Mouse (Mus musculus) forebrain, embryonic 12.5 days (tissue): Measurements from ENCODE around the gene Cadps2. TPM values are rescaled to one million over a fixed set of nuclear protein-coding genes. Genes with fewer than 3 reads are reported as not detected.

Experiments used
- ATAC-seq: fragments of 200-750 bp; cut with Nextera tagmentation; 2 replicates; pipeline ENCODE4 v1.8.0; 2017; ENCODE audit warnings: moderate TSS enrichment; ENCODE audit not compliant: low FRiP score
- H3K27ac ChIP-seq: fragments of 300-500 bp; sonication (generic); 2 replicates; pipeline ENCODE4 v1.5.1; 2016; ENCODE audit warnings: mild to moderate bottlenecking
- H3K27me3 ChIP-seq: fragments of 300-500 bp; sonication (generic); 2 replicates; pipeline ENCODE4 v1.6.1; 2016; ENCODE audit warnings: mild to moderate bottlenecking
- H3K36me3 ChIP-seq: fragments of 300-500 bp; sonication (generic); replicated peaks from 2 replicates; pipeline ENCODE4 v1.6.1; 2016; ENCODE audit warnings: mild to moderate bottlenecking
- H3K4me1 ChIP-seq: fragments of 300-500 bp; sonication (generic); 2 replicates; pipeline ENCODE4 v1.6.1; 2016
- H3K4me2 ChIP-seq: fragments of 300-500 bp; sonication (generic); 2 replicates; pipeline ENCODE4 v1.6.1; 2016; ENCODE audit warnings: mild to moderate bottlenecking, moderate library complexity
- H3K4me3 ChIP-seq: fragments of 300-500 bp; sonication (generic); replicated peaks from 2 replicates; pipeline ENCODE4 v1.5.1; 2016; ENCODE audit warnings: mild to moderate bottlenecking
- H3K9ac ChIP-seq: fragments of 300-500 bp; sonication (generic); 2 replicates; pipeline ENCODE4 v1.6.1; 2016; ENCODE audit warnings: mild to moderate bottlenecking
- H3K9me3 ChIP-seq: fragments of 300-500 bp; sonication (generic); 2 replicates; pipeline ENCODE4 v1.6.1; 2016
- WGBS: fragments of 180-500 bp; shearing (Covaris S2); methylation state at CpG from one replicate; pipeline ENCODE4 v1.1.7; 2016; 5-methylcytosine and 5-hydroxymethylcytosine counted together
- polyA plus RNA-seq: library from polyadenylated mRNA; unstranded; fragments of >200 nt; fragmentation: Nextera tagmentation; extraction: Ambion mirVana; gene quantifications from 2 replicates; pipeline ENCODE4 v1.2.1, GENCODE M21; 2016

Cadps2 gene
- polyA plus RNA-seq, 1 experiment from 2014 or later = 4.0 TPM

GRCm38 (mm10) chr6:23637081-23637480 is 202.1 kb downstream of the Cadps2 start:
- Histone ChIP-seq H3K4me3 (no peak overlapping the region), H3K27me3 (no peaks in the 10 kb centered on the region), H3K9me3 (no peaks in the 10 kb centered on the region), H3K4me2 (no peak overlapping the region), H3K9ac (no peak overlapping the region), H3K36me3 (no peaks in the 10 kb centered on the region), H3K27ac (no peak overlapping the region), H3K4me1 (no peaks in the 10 kb centered on the region)
- ATAC-seq = no peak
- 84% methylated on average over 3 of the region's 3 CpGs for WGBS

GRCm38 (mm10) chr6:23635208-23635607 is 204.0 kb downstream of the Cadps2 start:
- H3K9me3 ChIP-seq = no peaks in the 10 kb centered on the region
- H3K27ac ChIP-seq = no peak overlapping the region
- ATAC-seq = no peak
- no peaks in the 10 kb centered on the region for H3K4me1 ChIP-seq
- no peak overlapping the region for H3K9ac ChIP-seq
- H3K36me3 ChIP-seq = no peaks in the 10 kb centered on the region
- H3K4me2 ChIP-seq = no peak overlapping the region
- no peaks in the 10 kb centered on the region for H3K27me3 ChIP-seq
- WGBS = 90% methylated on average over 3 of the region's 3 CpGs
- no peak overlapping the region for H3K4me3 ChIP-seq

- H3K27me3 ChIP-seq = no peaks in the 10 kb centered on the region
- no peaks in the 10 kb centered on the region for H3K9me3 ChIP-seq
- no peaks in the 10 kb centered on the region for H3K36me3 ChIP-seq
- ATAC-seq = no peak
- no peaks in the 10 kb centered on the region for H3K4me1 ChIP-seq
- H3K4me2 ChIP-seq = no peak overlapping the region
- 84% methylated on average over 9 of the region's 9 CpGs for WGBS
- H3K27ac ChIP-seq = no peak overlapping the region
- H3K4me3 ChIP-seq = no peak overlapping the region
- H3K9ac ChIP-seq = no peak overlapping the region
Observed at GRCm38 (mm10) chr6:23634016-23634415, 205.2 kb downstream of the Cadps2 start.

- H3K9ac ChIP-seq = no peak overlapping the region
- no peak overlapping the region for H3K4me2 ChIP-seq
- H3K4me1 ChIP-seq = no peaks in the 10 kb centered on the region
- H3K4me3 ChIP-seq = no peak overlapping the region
- no peaks in the 10 kb centered on the region for H3K27me3 ChIP-seq
- no peaks in the 10 kb centered on the region for H3K36me3 ChIP-seq
- H3K27ac ChIP-seq = no peak overlapping the region
- WGBS = 11% methylated on average over 4 of the region's 4 CpGs
- H3K9me3 ChIP-seq = no peaks in the 10 kb centered on the region
- ATAC-seq = no peak
Observed at GRCm38 (mm10) chr6:23630465-23630864, 208.8 kb downstream of the Cadps2 start.

GRCm38 (mm10) chr6:23575102-23575501 is 264.1 kb downstream of the Cadps2 start:
- no peak overlapping the region for H3K27ac ChIP-seq
- H3K27me3 ChIP-seq = no peaks in the 10 kb centered on the region
- H3K36me3 ChIP-seq = no peaks in the 10 kb centered on the region
- ATAC-seq = no peak
- H3K9ac ChIP-seq = no peak overlapping the region
- H3K4me2 ChIP-seq = no peak overlapping the region
- no peak overlapping the region for H3K4me3 ChIP-seq
- H3K9me3 ChIP-seq = no peaks in the 10 kb centered on the region
- 90% methylated on average over 2 of the region's 2 CpGs for WGBS
- no peaks in the 10 kb centered on the region; the same call in 1 of the 2 replicates for H3K4me1 ChIP-seq

GRCm38 (mm10) chr6:23573750-23574149 is 265.5 kb downstream of the Cadps2 start:
- Histone ChIP-seq H3K4me1 (no peaks in the 10 kb centered on the region; the same call in 1 of the 2 replicates), H3K4me2 (no peak overlapping the region), H3K36me3 (no peaks in the 10 kb centered on the region), H3K9ac (no peak overlapping the region), H3K27ac (no peak overlapping the region), H3K9me3 (no peaks in the 10 kb centered on the region), H3K4me3 (no peak overlapping the region), H3K27me3 (no peaks in the 10 kb centered on the region)
- no peak for ATAC-seq
- 89% methylated on average over 4 of the region's 4 CpGs for WGBS

GRCm38 (mm10) chr6:23572401-23572800 is 266.8 kb downstream of the Cadps2 start:
- Histone ChIP-seq H3K9ac (no peak overlapping the region), H3K4me1 (no peaks in the 10 kb centered on the region; the same call in 1 of the 2 replicates), H3K27me3 (no peaks in the 10 kb centered on the region), H3K27ac (no peak overlapping the region), H3K9me3 (no peaks in the 10 kb centered on the region), H3K4me3 (no peak overlapping the region), H3K4me2 (no peak overlapping the region), H3K36me3 (no peaks in the 10 kb centered on the region)
- WGBS = 35% methylated on average over 4 of the region's 4 CpGs
- no peak for ATAC-seq

GRCm38 (mm10) chr6:23569686-23570085 is 269.5 kb downstream of the Cadps2 start:
- Histone ChIP-seq H3K9me3 (no peaks in the 10 kb centered on the region), H3K36me3 (no peaks in the 10 kb centered on the region), H3K27me3 (no peaks in the 10 kb centered on the region), H3K4me3 (no peak overlapping the region), H3K9ac (no peak overlapping the region), H3K4me2 (no peak overlapping the region), H3K4me1 (no peaks in the 10 kb centered on the region; the same call in 1 of the 2 replicates), H3K27ac (no peak overlapping the region)
- 90% methylated on average over 4 of the region's 4 CpGs for WGBS
- ATAC-seq = no peak

GRCm38 (mm10) chr6:23568688-23569087 is 270.5 kb downstream of the Cadps2 start:
- Histone ChIP-seq H3K4me2 (no peak overlapping the region), H3K36me3 (no peaks in the 10 kb centered on the region), H3K27me3 (no peaks in the 10 kb centered on the region), H3K9me3 (no peaks in the 10 kb centered on the region), H3K9ac (no peak overlapping the region), H3K4me3 (no peak overlapping the region), H3K27ac (no peak overlapping the region), H3K4me1 (no peaks in the 10 kb centered on the region; the same call in 1 of the 2 replicates)
- WGBS = 41% methylated on average over 1 of the region's 1 CpGs
- no peak for ATAC-seq

- ATAC-seq = no peak
- Histone ChIP-seq H3K4me1 (no peaks in the 10 kb centered on the region; the same call in 1 of the 2 replicates), H3K9me3 (no peaks in the 10 kb centered on the region), H3K4me2 (no peak overlapping the region), H3K4me3 (no peak overlapping the region), H3K9ac (no peak overlapping the region), H3K27ac (no peak overlapping the region), H3K27me3 (no peaks in the 10 kb centered on the region), H3K36me3 (no peaks in the 10 kb centered on the region)
- WGBS = 82% methylated on average over 1 of the region's 1 CpGs
Observed at GRCm38 (mm10) chr6:23567651-23568050, 271.6 kb downstream of the Cadps2 start.

GRCm38 (mm10) chr6:23549874-23550273 is 289.3 kb downstream of the Cadps2 start:
- H3K9me3 ChIP-seq = no peaks in the 10 kb centered on the region
- 7% methylated on average over 1 of the region's 1 CpGs for WGBS
- no peak overlapping the region for H3K4me3 ChIP-seq
- H3K4me2 ChIP-seq = no peak overlapping the region
- H3K27me3 ChIP-seq = no peaks in the 10 kb centered on the region
- no peak overlapping the region for H3K27ac ChIP-seq
- ATAC-seq = no peak
- no peak overlapping the region for H3K9ac ChIP-seq
- 0 out of 2 replicates have a peak, but pooled peaks cover 3% of the 10 kb centered on the region for H3K4me1 ChIP-seq
- no peaks in the 10 kb centered on the region for H3K36me3 ChIP-seq

GRCm38 (mm10) chr6:23523710-23524109 is 315.5 kb downstream of the Cadps2 start:
- Histone ChIP-seq H3K27me3 (no peaks in the 10 kb centered on the region), H3K9me3 (no peaks in the 10 kb centered on the region), H3K4me2 (no peak overlapping the region), H3K36me3 (no peaks in the 10 kb centered on the region), H3K4me1 (no peaks in the 10 kb centered on the region), H3K27ac (no peak overlapping the region), H3K9ac (no peak overlapping the region), H3K4me3 (no peak overlapping the region)
- no peak for ATAC-seq
- WGBS = 97% methylated on average over 2 of the region's 2 CpGs

- 93% methylated on average over 5 of the region's 5 CpGs for WGBS
- Histone ChIP-seq H3K9ac (no peak overlapping the region), H3K36me3 (no peaks in the 10 kb centered on the region), H3K4me3 (no peak overlapping the region), H3K9me3 (no peaks in the 10 kb centered on the region), H3K4me1 (no peaks in the 10 kb centered on the region), H3K27ac (no peak overlapping the region), H3K27me3 (no peaks in the 10 kb centered on the region), H3K4me2 (no peak overlapping the region)
- no peak for ATAC-seq
Observed at GRCm38 (mm10) chr6:23522556-23522955, 316.7 kb downstream of the Cadps2 start.
